Mouse (Mus musculus) G1E-ER4 (cell line): ENCODE measurements around the gene Marc1. TPM values are rescaled to one million over a fixed set of nuclear protein-coding genes. Genes with fewer than 3 reads are reported as not detected.

Experiments used
- GATA1 ChIP-seq: IDR thresholded peaks from one replicate; pipeline ENCODE4 v1.8.0; 2012; ENCODE audit warnings: low read length, inconsistent platforms
- polyA plus RNA-seq: library from polyadenylated mRNA; stranded (reverse); fragments of >175 nt; gene quantifications from 2 replicates; pipeline ENCODE4 v1.2.3, GENCODE M21; 2012

Gene Marc1
- polyA plus RNA-seq, 1 experiment: not detected

GRCm38 (mm10) chr1:184832211-184832610 is 21.1 kb upstream of the Marc1 start:
- TF ChIP-seq GATA1: no peak

DNA sequence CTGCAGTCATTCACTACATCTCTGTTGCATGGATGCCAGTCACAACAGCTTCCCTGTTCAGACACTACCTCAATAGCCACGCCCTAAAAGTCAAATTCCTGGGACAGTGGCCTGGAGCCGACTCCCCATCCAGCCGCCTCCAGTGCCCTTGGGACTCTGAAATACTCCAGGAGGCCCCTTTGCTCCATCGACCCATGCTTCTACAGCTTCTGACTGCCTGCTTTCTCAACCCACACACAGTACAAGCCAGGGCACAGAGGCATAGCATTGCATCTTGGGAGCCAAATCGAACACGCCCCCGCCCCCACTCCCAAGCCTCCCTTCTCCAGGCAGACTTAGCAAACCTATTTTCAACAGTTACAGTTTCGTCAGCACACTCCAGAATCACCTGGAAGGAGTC is 18.8 kb upstream of the Marc1 start:
- no peak for TF ChIP-seq GATA1

DNA sequence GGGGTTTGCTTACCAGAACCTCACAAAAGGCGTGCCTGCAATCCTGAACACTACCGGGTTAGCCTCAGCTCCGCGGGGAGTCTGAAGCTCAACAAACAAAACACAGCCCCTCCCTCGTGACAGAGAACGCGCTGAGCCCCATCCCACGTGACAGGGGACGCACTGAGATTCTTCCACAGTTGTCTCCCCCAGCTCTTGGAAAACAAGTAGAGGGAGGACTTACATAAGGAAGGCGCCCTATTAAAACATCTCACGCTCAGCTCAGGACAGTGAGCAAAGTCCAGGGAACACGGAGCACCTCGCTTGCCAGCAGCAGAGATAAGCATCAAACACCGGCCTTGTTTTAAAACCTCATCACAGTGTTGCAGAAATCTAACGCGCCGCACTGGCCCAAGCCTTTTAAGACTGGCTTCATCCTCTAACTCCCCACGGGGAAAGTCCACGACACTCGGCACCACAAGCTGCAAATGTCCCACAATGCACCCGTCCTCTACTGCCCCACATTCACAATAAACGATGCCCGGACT is 16.1 kb upstream of the Marc1 start:
- TF ChIP-seq GATA1: no peak

GRCm38 (mm10) chr1:184825093-184825492 is 14.0 kb upstream of the Marc1 start:
- TF ChIP-seq GATA1: no peak

GRCm38 (mm10) chr1:184824439-184824851 is 13.3 kb upstream of the Marc1 start:
- no peak for TF ChIP-seq GATA1

DNA sequence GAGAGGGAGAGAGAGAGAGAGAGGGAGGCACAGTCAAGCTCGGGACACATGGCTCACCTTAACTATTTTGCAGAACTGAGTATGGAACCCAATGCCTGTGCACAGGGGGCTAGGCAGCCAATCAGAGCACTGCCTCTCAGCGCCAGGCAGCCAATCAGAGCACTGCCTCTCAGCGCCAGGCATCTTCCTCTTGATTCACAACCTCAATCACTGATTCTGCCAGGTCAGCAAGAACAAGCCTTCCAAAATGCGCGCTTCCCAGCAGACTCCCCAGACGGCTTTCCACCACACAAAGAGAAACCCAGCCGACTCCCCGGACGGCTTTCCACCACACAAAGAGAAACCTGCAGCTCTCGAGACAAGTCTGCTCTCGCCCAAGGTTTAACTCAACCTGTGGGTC is 11.6 kb upstream of the Marc1 start:
- TF ChIP-seq GATA1: no peak

- no peak for TF ChIP-seq GATA1
Observed at GRCm38 (mm10) chr1:184817768-184818167, 6.7 kb upstream of the Marc1 start.

GRCm38 (mm10) chr1:184811716-184812250 is 670 bp upstream of the Marc1 start:
- no peak for TF ChIP-seq GATA1

DNA sequence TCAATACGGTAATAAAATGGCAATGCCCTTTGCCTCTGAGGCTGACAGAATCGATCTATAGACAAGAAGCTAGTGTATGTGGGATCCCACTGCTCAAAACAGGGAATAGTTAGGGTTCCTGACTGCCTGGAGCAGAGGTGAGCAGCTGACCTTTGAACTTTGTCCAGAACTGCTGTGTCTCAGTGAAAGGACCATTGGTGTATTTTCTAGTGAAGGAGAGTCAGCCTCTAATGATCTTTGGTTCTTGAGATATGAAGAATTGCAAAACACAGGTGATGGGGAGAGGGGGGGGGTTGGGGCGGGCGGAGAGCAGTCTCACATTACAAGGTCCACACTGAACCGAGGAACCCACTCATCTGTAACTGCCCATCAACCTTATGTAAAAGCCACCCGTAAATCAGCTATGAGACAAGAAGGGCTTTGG is 1.5 kb downstream of the Marc1 start:
- TF ChIP-seq GATA1: no peak

GRCm38 (mm10) chr1:184808418-184809012 is 2.6 kb downstream of the Marc1 start:
- TF ChIP-seq GATA1: no peak

DNA sequence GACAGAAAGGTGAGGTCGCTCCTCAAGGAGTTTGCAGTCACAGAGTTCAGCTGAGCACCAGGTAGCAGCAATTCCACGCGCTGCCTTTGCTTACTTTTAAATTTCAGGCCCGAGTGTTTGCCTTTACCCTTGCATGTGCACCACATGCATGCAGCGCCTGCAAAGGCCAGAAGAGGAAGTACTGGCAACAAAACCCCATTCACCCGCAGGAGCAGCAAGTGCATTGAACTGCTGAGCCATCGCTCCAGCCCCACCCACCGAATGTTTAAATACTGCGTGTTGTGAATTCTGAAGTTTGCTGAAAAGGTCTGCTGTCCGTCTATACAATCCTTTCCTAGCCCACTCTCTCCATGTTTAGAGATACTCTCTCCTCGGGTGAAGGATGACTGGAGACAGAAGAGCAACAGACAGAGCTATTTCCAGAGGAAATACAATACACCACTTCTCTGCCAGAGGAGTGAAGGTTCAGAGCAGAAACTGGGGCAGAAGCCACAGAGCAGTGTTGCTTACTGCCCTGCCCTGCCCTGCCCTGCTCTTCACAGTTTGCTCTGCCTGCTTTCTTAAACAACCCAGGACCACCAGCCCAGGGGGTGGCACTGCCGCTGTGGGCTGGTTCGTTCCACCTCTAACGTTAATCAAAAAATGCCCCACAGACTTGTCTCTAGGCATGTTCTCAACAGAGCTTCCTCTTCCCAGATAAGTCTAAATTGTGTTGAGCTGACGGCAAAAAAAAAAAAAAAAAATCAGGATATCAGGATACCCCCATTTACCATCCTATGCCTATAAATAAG is 3.3 kb downstream of the Marc1 start:
- TF ChIP-seq GATA1: no peak

DNA sequence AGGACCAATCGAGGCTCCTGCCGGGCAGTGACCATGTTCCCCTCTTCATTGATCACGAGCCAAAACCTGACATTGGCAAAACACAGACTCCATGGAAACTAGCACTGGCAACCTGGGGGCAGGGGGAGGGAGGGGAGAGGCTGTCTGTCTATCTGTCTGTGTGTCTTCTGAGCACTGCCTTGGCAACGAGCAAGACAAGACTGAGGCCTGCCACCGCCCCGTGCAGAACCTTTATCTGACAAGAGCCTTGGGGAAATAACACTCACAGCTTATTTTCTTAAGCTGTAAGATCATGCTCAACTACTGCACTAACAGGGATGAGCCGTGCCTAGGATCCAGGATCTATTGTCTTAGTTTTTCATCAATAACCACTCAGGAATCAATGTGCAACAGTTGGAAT is 4.0 kb downstream of the Marc1 start:
- no peak for TF ChIP-seq GATA1

GRCm38 (mm10) chr1:184805749-184806148 is 5.4 kb downstream of the Marc1 start:
- no peak for TF ChIP-seq GATA1

GRCm38 (mm10) chr1:184793163-184793876 is 17.8 kb downstream of the Marc1 start:
- TF ChIP-seq GATA1: no peak

DNA sequence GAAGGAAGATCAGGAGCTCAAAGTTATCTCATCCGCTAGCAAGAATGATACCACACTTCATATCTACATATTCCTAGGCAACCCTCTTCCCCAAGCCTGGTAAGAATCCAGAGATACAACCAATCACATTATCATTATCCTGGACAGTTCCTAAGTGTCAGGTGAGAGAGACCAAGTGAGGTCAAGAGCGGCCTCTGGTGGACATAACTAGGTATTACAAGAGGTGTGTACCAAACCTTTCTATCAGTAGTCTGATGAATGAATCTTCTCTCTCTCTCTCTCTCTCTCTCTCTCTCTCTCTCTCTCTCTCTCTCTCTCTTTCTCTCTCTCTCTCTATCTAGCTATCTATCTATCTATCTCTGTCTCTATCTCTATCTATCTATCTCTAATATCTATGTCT is 20.0 kb downstream of the Marc1 start:
- TF ChIP-seq GATA1: no peak
